Mouse (Mus musculus): Measurements from ENCODE around the gene Olfr1346. TPM values are rescaled to one million over a fixed set of nuclear protein-coding genes. Genes with fewer than 3 reads are reported as not detected.

Gene Olfr1346
- polyA plus RNA-seq, 1 experiment from 2014 or later = not detected

- H3K27me3 ChIP-seq (ENCODE audit: low read depth, poor library complexity, severe bottlenecking) = no peaks in the 10 kb centered on the region
- no peak within 1 kb of the TSS for H3K4me3 ChIP-seq
- H3K9me3 ChIP-seq (replicated peaks) = peaks cover 3% of the 10 kb centered on the region; the same call in 1 of the 2 replicates
- no peak for DNase-seq (ENCODE audit: low spot score)
- WGBS = 89% methylated on average over 5 of the region's 5 CpGs
- no peaks in the 10 kb centered on the region for H3K36me3 ChIP-seq
- H3K27ac ChIP-seq = no peak within 1 kb of the TSS
- no peaks in the 10 kb centered on the region for H3K4me1 ChIP-seq
Observed at GRCm38 (mm10) chr7:6522850-6523249, 55.9 kb downstream of the Olfr1346 start, which contains the start of gene Olfr1349. Gene Olfr1349, minus strand, starts transcription at chr7:6522950.

- H3K4me3 ChIP-seq = no peak overlapping the region
- H3K27ac ChIP-seq = no peak overlapping the region
- H3K9me3 ChIP-seq (replicated peaks) = peaks cover 3% of the 10 kb centered on the region; the same call in 1 of the 2 replicates
- H3K27me3 ChIP-seq (ENCODE audit: low read depth, poor library complexity, severe bottlenecking) = no peaks in the 10 kb centered on the region
- H3K4me1 ChIP-seq = no peaks in the 10 kb centered on the region
- DNase-seq (ENCODE audit: low spot score) = no peak
- no peaks in the 10 kb centered on the region for H3K36me3 ChIP-seq
- 64% methylated on average over 3 of the region's 3 CpGs for WGBS
Observed at GRCm38 (mm10) chr7:6525001-6525400, 58.1 kb downstream of the Olfr1346 start.

GRCm38 (mm10) chr7:6526141-6526540 lies 59.2 kb downstream of the Olfr1346 start:
- no peak for DNase-seq (ENCODE audit: low spot score)
- no peak overlapping the region for H3K4me3 ChIP-seq
- H3K36me3 ChIP-seq = no peaks in the 10 kb centered on the region
- H3K4me1 ChIP-seq = no peaks in the 10 kb centered on the region
- no peak overlapping the region for H3K27ac ChIP-seq
- H3K27me3 ChIP-seq (ENCODE audit: low read depth, poor library complexity, severe bottlenecking) = no peaks in the 10 kb centered on the region
- WGBS = 64% methylated on average over 5 of the region's 5 CpGs
- H3K9me3 ChIP-seq (replicated peaks) = peaks cover 3% of the 10 kb centered on the region; the same call in 1 of the 2 replicates

Other genes starting within 250 kb of the Olfr1346 start
- not detected in 2 replicates for gene Zscan5b, start 244.8 kb upstream of the Olfr1346 start, polyA plus RNA-seq (2016; fragmentation: Nextera tagmentation; extraction: Ambion mirVana)
- not detected in 2 replicates for gene Epp13, start 214.4 kb upstream of the Olfr1346 start, polyA plus RNA-seq (2016; fragmentation: Nextera tagmentation; extraction: Ambion mirVana)
- gene Zfp667, start 180.5 kb upstream of the Olfr1346 start, polyA plus RNA-seq (2016; fragmentation: Nextera tagmentation; extraction: Ambion mirVana) = 5.2 and 6.4 TPM in 2 replicates
- 5.2 and 6.7 TPM in 2 replicates for gene Zfp583, start 135.8 kb upstream of the Olfr1346 start, polyA plus RNA-seq (2016; fragmentation: Nextera tagmentation; extraction: Ambion mirVana)
- gene Gm3854, start 123.3 kb upstream of the Olfr1346 start, polyA plus RNA-seq (2016; fragmentation: Nextera tagmentation; extraction: Ambion mirVana) = 2.6 and 2.8 TPM in 2 replicates
- 1.3 and 1.4 TPM in 2 replicates for gene Zfp78, start 103.8 kb upstream of the Olfr1346 start, polyA plus RNA-seq (2016; fragmentation: Nextera tagmentation; extraction: Ambion mirVana)
- gene Zfp28, start 83.8 kb upstream of the Olfr1346 start, polyA plus RNA-seq (2016; fragmentation: Nextera tagmentation; extraction: Ambion mirVana) = 9.2 and 13.9 TPM in 2 replicates
- 0.09 and 0.34 TPM in 2 replicates for gene Smim17, start 68.4 kb upstream of the Olfr1346 start, polyA plus RNA-seq (2016; fragmentation: Nextera tagmentation; extraction: Ambion mirVana)
- 0.03 TPM in 1 of 2 replicates, not detected in the other for gene Gm20715, start 56.8 kb upstream of the Olfr1346 start, polyA plus RNA-seq (2016; fragmentation: Nextera tagmentation; extraction: Ambion mirVana)
- not detected in 2 replicates for gene Olfr1344, start 28.4 kb upstream of the Olfr1346 start, polyA plus RNA-seq (2016; fragmentation: Nextera tagmentation; extraction: Ambion mirVana)
- gene Olfr1336, start 10.9 kb upstream of the Olfr1346 start, polyA plus RNA-seq (2016; fragmentation: Nextera tagmentation; extraction: Ambion mirVana) = not detected in 2 replicates
- gene Olfr5, start 19.8 kb downstream of the Olfr1346 start, polyA plus RNA-seq (2016; fragmentation: Nextera tagmentation; extraction: Ambion mirVana) = not detected in 2 replicates
- gene Olfr1347, start 32.7 kb downstream of the Olfr1346 start, polyA plus RNA-seq (2016; fragmentation: Nextera tagmentation; extraction: Ambion mirVana) = not detected in 2 replicates
- gene Olfr1348, start 41.6 kb downstream of the Olfr1346 start, polyA plus RNA-seq (2016; fragmentation: Nextera tagmentation; extraction: Ambion mirVana) = not detected in 2 replicates
- gene Olfr1349, start 55.8 kb downstream of the Olfr1346 start, polyA plus RNA-seq (2016; fragmentation: Nextera tagmentation; extraction: Ambion mirVana) = not detected in 2 replicates
- gene Olfr1350, start 97.7 kb downstream of the Olfr1346 start, polyA plus RNA-seq (2016; fragmentation: Nextera tagmentation; extraction: Ambion mirVana) = not detected in 2 replicates
- gene Zim1, start 229.3 kb downstream of the Olfr1346 start, polyA plus RNA-seq (2016; fragmentation: Nextera tagmentation; extraction: Ambion mirVana) = 2.7 and 3.8 TPM in 2 replicates

All from limb, embryonic 10.5 days (tissue).